Mouse (Mus musculus) stomach, embryonic 14.5 days (tissue): ENCODE measurements around the gene Alpk1. TPM values are rescaled to one million over a fixed set of nuclear protein-coding genes. Genes with fewer than 3 reads are reported as not detected.

Source experiments
- ATAC-seq: fragments of 200-750 bp; cut with Nextera tagmentation; 2 replicates; pipeline ENCODE4 v1.8.0; 2017; ENCODE audit warnings: low read depth, moderate TSS enrichment; ENCODE audit not compliant: insufficient number of reproducible peaks, insufficient read depth, low FRiP score
- H3K27ac ChIP-seq: fragments of 300-500 bp; sonication (generic); 2 replicates; pipeline ENCODE4 v1.5.1; 2014; ENCODE audit warnings: mild to moderate bottlenecking, low read length, moderate library complexity, mixed read lengths
- H3K27me3 ChIP-seq: fragments of 300-500 bp; sonication (generic); 2 replicates; pipeline ENCODE4 v1.6.1; 2014; ENCODE audit warnings: low read length, control low read depth, mixed read lengths; ENCODE audit not compliant: control insufficient read depth, insufficient read depth
- H3K36me3 ChIP-seq: fragments of 300-500 bp; sonication (generic); 2 replicates; pipeline ENCODE4 v1.6.1; 2014; ENCODE audit warnings: mild to moderate bottlenecking, control low read depth, low read length, moderate library complexity, mixed read lengths; ENCODE audit not compliant: control insufficient read depth, insufficient read depth
- H3K4me1 ChIP-seq: fragments of 300-500 bp; sonication (generic); 2 replicates; pipeline ENCODE4 v1.6.1; 2014; ENCODE audit warnings: low read length, control low read depth, mixed read lengths; ENCODE audit not compliant: control insufficient read depth, insufficient read depth
- H3K4me2 ChIP-seq: fragments of 300-500 bp; sonication (generic); replicated peaks from 2 replicates; pipeline ENCODE4 v1.6.1; 2014; ENCODE audit warnings: low read depth, low read length, control low read depth
- H3K4me3 ChIP-seq: fragments of 300-500 bp; sonication (generic); 2 replicates; pipeline ENCODE4 v1.5.1; 2014; ENCODE audit warnings: low read depth, low read length, control low read depth
- H3K9ac ChIP-seq: fragments of 300-500 bp; sonication (generic); replicated peaks from 2 replicates; pipeline ENCODE4 v1.6.1; 2014; ENCODE audit warnings: low read depth, mild to moderate bottlenecking, control low read depth, low read length, moderate library complexity, mixed read lengths
- H3K9me3 ChIP-seq: fragments of 300-500 bp; sonication (generic); 2 replicates; pipeline ENCODE4 v1.6.1; 2016; ENCODE audit warnings: low read depth, low read length, control low read depth; ENCODE audit not compliant: control insufficient read depth
- WGBS: fragments of 180-500 bp; shearing (Covaris S2); extraction: QIAGEN DNeasy Blood & Tissue Kit; methylation state at CpG from one replicate; pipeline ENCODE4 v1.1.7; 2014; 5-methylcytosine and 5-hydroxymethylcytosine counted together
- polyA plus RNA-seq: library from polyadenylated mRNA; unstranded; fragments of >200 nt; fragmentation: Nextera tagmentation; extraction: Ambion mirVana; gene quantifications from 2 replicates; pipeline ENCODE4 v1.2.1, GENCODE M21; 2014

Gene Alpk1
- polyA plus RNA-seq, 1 experiment from 2014 or later = 3.5 TPM

DNA sequence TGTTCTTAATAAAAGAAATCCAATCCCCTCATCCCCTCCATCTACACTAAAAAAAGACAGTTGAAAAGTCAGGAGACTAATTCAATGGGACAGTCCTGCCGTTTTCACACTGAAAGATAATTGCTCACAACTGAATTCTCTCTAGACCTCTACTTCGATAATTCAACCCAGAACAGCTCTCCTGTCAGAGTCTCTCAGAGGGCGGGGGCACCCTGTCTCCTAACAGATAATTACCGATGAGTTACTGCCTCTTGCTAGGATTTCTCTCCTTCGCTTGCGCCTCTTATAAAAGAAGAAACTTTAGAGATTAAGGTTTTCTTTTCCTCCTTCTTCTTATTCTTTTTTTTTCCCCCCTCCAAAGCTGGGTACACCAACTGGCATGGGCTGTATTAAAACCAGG, 34.8 kb downstream of the Alpk1 start:
- WGBS = 20% methylated on average over 6 of the region's 6 CpGs
- no peak for ATAC-seq
- H3K4me3 ChIP-seq = no peak overlapping the region
- H3K27me3 ChIP-seq = peaks cover 13% of the 10 kb centered on the region
- no peaks in the 10 kb centered on the region for H3K36me3 ChIP-seq
- no peak overlapping the region for H3K9ac ChIP-seq
- H3K9me3 ChIP-seq = 0 out of 2 replicates have a peak, but pooled peaks cover 4% of the 10 kb centered on the region
- H3K4me2 ChIP-seq = no peak overlapping the region
- H3K4me1 ChIP-seq = no peaks in the 10 kb centered on the region
- H3K27ac ChIP-seq = no peak overlapping the region

DNA sequence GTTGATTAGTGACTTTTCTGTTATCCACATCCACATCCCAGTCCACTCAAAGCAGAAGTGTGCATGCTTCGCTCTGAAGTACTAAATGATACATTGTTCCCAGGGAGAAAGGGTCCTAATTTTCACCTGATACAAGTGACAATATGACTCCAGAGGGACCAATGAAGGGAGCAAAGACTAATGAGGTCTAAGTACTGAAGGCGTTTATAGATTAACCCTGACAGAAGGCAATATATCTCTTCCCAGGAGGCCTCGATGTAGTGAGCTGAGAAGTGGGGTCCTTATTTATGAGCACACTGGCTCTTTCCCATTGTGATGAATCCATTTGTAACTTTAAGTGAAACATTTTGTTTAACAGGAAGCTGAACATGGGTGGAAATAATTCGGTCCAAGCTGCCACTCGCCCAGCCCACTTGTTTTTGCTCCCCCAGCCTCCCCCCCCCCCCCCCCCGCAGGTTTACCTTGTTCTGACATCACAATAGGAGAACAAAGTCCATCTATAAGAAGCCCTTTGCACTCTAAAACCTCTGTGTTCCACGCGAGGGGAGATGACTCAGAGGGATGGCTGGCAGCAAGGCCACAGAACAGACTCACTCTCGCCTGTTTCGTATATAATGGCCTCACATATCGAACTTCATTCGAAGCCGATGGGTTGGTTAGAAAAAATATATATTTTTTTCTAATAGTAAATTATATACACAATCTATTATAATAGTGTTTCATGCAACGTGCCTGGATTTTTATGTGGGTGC, 36.5 kb downstream of the Alpk1 start:
- Histone ChIP-seq H3K4me3 (no peak overlapping the region), H3K36me3 (no peaks in the 10 kb centered on the region), H3K27ac (no peak overlapping the region), H3K27me3 (peaks cover 13% of the 10 kb centered on the region), H3K4me2 (no peak overlapping the region), H3K4me1 (no peaks in the 10 kb centered on the region), H3K9me3 (0 out of 2 replicates have a peak, but pooled peaks cover 4% of the 10 kb centered on the region), H3K9ac (no peak overlapping the region)
- 74% methylated on average over 14 of the region's 14 CpGs for WGBS
- no peak for ATAC-seq

GRCm38 (mm10) chr3:127741473-127741872, 38.9 kb downstream of the Alpk1 start:
- 92% methylated on average over 3 of the region's 3 CpGs for WGBS
- H3K9me3 ChIP-seq = 0 out of 2 replicates have a peak, but pooled peaks cover 4% of the 10 kb centered on the region
- no peak overlapping the region for H3K4me2 ChIP-seq
- no peaks in the 10 kb centered on the region for H3K36me3 ChIP-seq
- no peaks in the 10 kb centered on the region for H3K4me1 ChIP-seq
- no peaks in the 10 kb centered on the region for H3K27me3 ChIP-seq
- ATAC-seq = no peak
- no peak overlapping the region for H3K9ac ChIP-seq
- H3K4me3 ChIP-seq = no peak overlapping the region
- H3K27ac ChIP-seq = no peak overlapping the region

- Histone ChIP-seq H3K36me3 (no peaks in the 10 kb centered on the region), H3K27me3 (no peaks in the 10 kb centered on the region), H3K4me1 (no peaks in the 10 kb centered on the region), H3K4me3 (no peak overlapping the region), H3K27ac (no peak overlapping the region), H3K4me2 (no peak overlapping the region), H3K9me3 (0 out of 2 replicates have a peak, but pooled peaks cover 4% of the 10 kb centered on the region), H3K9ac (no peak overlapping the region)
- ATAC-seq = no peak
- 92% methylated on average over 5 of the region's 5 CpGs for WGBS
Observed at GRCm38 (mm10) chr3:127737876-127738275, 42.5 kb downstream of the Alpk1 start.

DNA sequence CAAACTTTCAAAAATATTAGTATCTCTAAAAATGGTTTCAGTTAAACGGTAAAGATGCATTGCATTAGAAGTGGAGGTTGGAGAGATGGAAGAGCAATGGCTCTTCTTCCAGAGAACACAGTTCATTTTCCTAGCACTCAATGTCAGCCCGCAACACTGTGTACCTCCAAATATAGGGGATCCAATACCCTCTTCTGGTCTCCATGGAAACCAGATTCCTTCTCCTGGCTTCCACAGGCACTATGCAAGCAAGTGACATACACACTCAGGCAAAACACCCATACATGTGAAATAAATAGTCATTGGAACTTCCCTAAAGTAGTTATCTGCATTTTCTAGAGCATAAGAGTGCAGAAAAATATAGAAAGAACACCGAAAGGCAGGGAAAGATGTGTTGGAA, 44.9 kb downstream of the Alpk1 start:
- WGBS = 77% methylated on average over 3 of the region's 3 CpGs
- H3K4me1 ChIP-seq = no peaks in the 10 kb centered on the region
- H3K27ac ChIP-seq = no peak overlapping the region
- H3K4me2 ChIP-seq = no peak overlapping the region
- no peaks in the 10 kb centered on the region for H3K9me3 ChIP-seq
- no peaks in the 10 kb centered on the region for H3K27me3 ChIP-seq
- H3K36me3 ChIP-seq = no peaks in the 10 kb centered on the region
- H3K9ac ChIP-seq = no peak overlapping the region
- no peak for ATAC-seq
- H3K4me3 ChIP-seq = no peak overlapping the region

GRCm38 (mm10) chr3:127729513-127730137, 50.7 kb downstream of the Alpk1 start:
- Histone ChIP-seq H3K9me3 (no peaks in the 10 kb centered on the region), H3K4me2 (no peak overlapping the region), H3K4me3 (no peak overlapping the region), H3K36me3 (no peaks in the 10 kb centered on the region), H3K9ac (no peak overlapping the region), H3K27me3 (no peaks in the 10 kb centered on the region), H3K4me1 (no peaks in the 10 kb centered on the region), H3K27ac (no peak overlapping the region)
- no peak for ATAC-seq
- 80% methylated on average over 14 of the region's 14 CpGs for WGBS

DNA sequence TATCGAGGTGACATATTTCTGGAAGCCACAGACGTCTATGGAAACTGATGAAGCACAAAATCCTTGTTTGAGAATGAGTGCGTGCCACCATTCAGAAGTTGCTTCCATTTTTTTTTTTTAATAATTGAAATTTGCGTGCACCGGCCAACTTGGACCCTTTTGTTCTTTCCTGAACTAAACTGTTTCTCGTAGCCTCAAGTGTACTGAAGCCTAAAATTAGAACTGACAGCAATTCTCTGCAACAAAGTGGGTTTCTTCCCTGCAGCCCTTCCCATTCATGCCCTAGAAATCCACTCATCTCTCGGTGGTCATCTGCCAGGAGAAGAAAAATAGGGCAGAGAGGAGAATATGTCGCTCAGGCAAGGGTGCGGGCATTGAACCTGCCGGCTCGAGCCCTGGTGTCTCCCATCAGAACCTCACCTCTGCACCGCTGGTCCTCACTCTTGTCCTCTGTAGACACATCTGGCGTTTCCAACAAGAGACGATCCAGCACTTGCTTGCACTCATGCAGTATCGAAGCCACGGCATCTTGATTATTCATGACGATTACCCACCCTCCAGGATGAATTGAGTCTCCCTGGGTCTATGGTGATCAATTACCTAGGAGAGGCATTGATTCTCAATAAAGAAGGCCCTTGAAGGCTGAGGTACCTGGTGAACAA, 51.3 kb downstream of the Alpk1 start:
- Histone ChIP-seq H3K4me3 (no peak overlapping the region), H3K9ac (no peak overlapping the region), H3K4me2 (no peak overlapping the region), H3K27me3 (no peaks in the 10 kb centered on the region), H3K27ac (no peak overlapping the region), H3K36me3 (no peaks in the 10 kb centered on the region), H3K4me1 (no peaks in the 10 kb centered on the region), H3K9me3 (no peaks in the 10 kb centered on the region)
- 88% methylated on average over 17 of the region's 17 CpGs for WGBS
- ATAC-seq = no peak

GRCm38 (mm10) chr3:127728046-127728445, 52.3 kb downstream of the Alpk1 start:
- Histone ChIP-seq H3K9ac (no peak overlapping the region), H3K27ac (no peak overlapping the region), H3K9me3 (no peaks in the 10 kb centered on the region), H3K4me1 (no peaks in the 10 kb centered on the region), H3K4me2 (no peak overlapping the region), H3K27me3 (no peaks in the 10 kb centered on the region), H3K4me3 (no peak overlapping the region), H3K36me3 (no peaks in the 10 kb centered on the region)
- ATAC-seq = no peak
- 83% methylated on average over 9 of the region's 9 CpGs for WGBS
